Mouse (Mus musculus) hindbrain, embryonic 13.5 days (tissue): ENCODE data around the gene Hadhb. TPM values are rescaled to one million over a fixed set of nuclear protein-coding genes. Genes with fewer than 3 reads are reported as not detected.

Source experiments
- ATAC-seq: fragments of 200-750 bp; cut with Nextera tagmentation; 2 replicates; pipeline ENCODE4 v1.8.0; 2017; ENCODE audit warnings: moderate TSS enrichment; ENCODE audit not compliant: low FRiP score
- H3K27ac ChIP-seq: fragments of 300-500 bp; sonication (generic); 2 replicates; pipeline ENCODE4 v1.5.1; 2015; ENCODE audit warnings: inconsistent platforms, mild to moderate bottlenecking, moderate library complexity
- H3K27me3 ChIP-seq: fragments of 300-500 bp; sonication (generic); 2 replicates; pipeline ENCODE4 v1.6.1; 2015; ENCODE audit warnings: mild to moderate bottlenecking, inconsistent platforms
- H3K36me3 ChIP-seq: fragments of 300-500 bp; sonication (generic); 2 replicates; pipeline ENCODE4 v1.6.1; 2015; ENCODE audit warnings: mild to moderate bottlenecking, inconsistent platforms
- H3K4me1 ChIP-seq: fragments of 300-500 bp; sonication (generic); replicated peaks from 2 replicates; pipeline ENCODE4 v1.6.1; 2015; ENCODE audit warnings: inconsistent platforms
- H3K4me2 ChIP-seq: fragments of 300-500 bp; sonication (generic); 2 replicates; pipeline ENCODE4 v1.6.1; 2015; ENCODE audit warnings: inconsistent platforms, mild to moderate bottlenecking, moderate library complexity
- H3K4me3 ChIP-seq: fragments of 300-500 bp; sonication (generic); 2 replicates; pipeline ENCODE4 v1.5.1; 2015; ENCODE audit warnings: mild to moderate bottlenecking, inconsistent platforms
- H3K9ac ChIP-seq: fragments of 300-500 bp; sonication (generic); 2 replicates; pipeline ENCODE4 v1.6.1; 2015; ENCODE audit warnings: mild to moderate bottlenecking, inconsistent platforms
- H3K9me3 ChIP-seq: fragments of 300-500 bp; sonication (generic); 2 replicates; pipeline ENCODE4 v1.6.1; 2016; ENCODE audit warnings: inconsistent platforms
- WGBS: fragments of 180-500 bp; shearing (Covaris S2); methylation state at CpG from one replicate; pipeline ENCODE4 v1.1.7; 2015; 5-methylcytosine and 5-hydroxymethylcytosine counted together
- polyA plus RNA-seq: library from polyadenylated mRNA; unstranded; fragments of >200 nt; fragmentation: Nextera tagmentation; extraction: Ambion mirVana; gene quantifications from 2 replicates; pipeline ENCODE4 v1.2.1, GENCODE M21; 2015

The Hadhb gene
- polyA plus RNA-seq, 1 experiment from 2014 or later, result 70.7 TPM

GRCm38 (mm10) chr5:30135711-30136231 is 19.3 kb upstream of the Hadhb start:
- no peak overlapping the region for H3K4me3 ChIP-seq
- H3K9me3 ChIP-seq, result no peaks in the 10 kb centered on the region
- no peaks in the 10 kb centered on the region for H3K4me1 ChIP-seq
- no peak overlapping the region for H3K4me2 ChIP-seq
- no peak for ATAC-seq
- WGBS, result 96% methylated on average over 11 of the region's 11 CpGs
- no peaks in the 10 kb centered on the region for H3K27me3 ChIP-seq
- H3K27ac ChIP-seq, result no peak overlapping the region
- H3K9ac ChIP-seq, result no peak overlapping the region
- H3K36me3 ChIP-seq, result peaks cover 86% of the 10 kb centered on the region

GRCm38 (mm10) chr5:30137271-30137670 is 17.8 kb upstream of the Hadhb start:
- H3K4me1 ChIP-seq, result no peaks in the 10 kb centered on the region
- no peaks in the 10 kb centered on the region for H3K9me3 ChIP-seq
- no peak overlapping the region for H3K27ac ChIP-seq
- no peak overlapping the region for H3K4me2 ChIP-seq
- H3K27me3 ChIP-seq, result no peaks in the 10 kb centered on the region
- 93% methylated on average over 9 of the region's 9 CpGs for WGBS
- no peak for ATAC-seq
- H3K9ac ChIP-seq, result no peak overlapping the region
- H3K36me3 ChIP-seq, result peaks cover 88% of the 10 kb centered on the region
- no peak overlapping the region for H3K4me3 ChIP-seq

GRCm38 (mm10) chr5:30138193-30138592 is 16.9 kb upstream of the Hadhb start:
- H3K4me3 ChIP-seq, result no peak overlapping the region
- H3K9ac ChIP-seq, result no peak overlapping the region
- no peaks in the 10 kb centered on the region for H3K4me1 ChIP-seq
- H3K27ac ChIP-seq, result no peak overlapping the region
- H3K4me2 ChIP-seq, result no peak overlapping the region
- no peaks in the 10 kb centered on the region for H3K27me3 ChIP-seq
- no peaks in the 10 kb centered on the region for H3K9me3 ChIP-seq
- WGBS, result 92% methylated on average over 4 of the region's 4 CpGs
- H3K36me3 ChIP-seq, result peaks cover 88% of the 10 kb centered on the region
- no peak for ATAC-seq

- no peak overlapping the region for H3K4me3 ChIP-seq
- peaks cover 52% of the 10 kb centered on the region for H3K36me3 ChIP-seq
- H3K27me3 ChIP-seq, result no peaks in the 10 kb centered on the region
- no peak overlapping the region for H3K27ac ChIP-seq
- 0 out of 2 replicates have a peak, but pooled peaks cover 4% of the 10 kb centered on the region for H3K4me1 ChIP-seq
- no peak overlapping the region for H3K4me2 ChIP-seq
- H3K9me3 ChIP-seq, result no peaks in the 10 kb centered on the region
- ATAC-seq, result no peak
- 81% methylated on average over 6 of the region's 6 CpGs for WGBS
- no peak overlapping the region for H3K9ac ChIP-seq
Measured at GRCm38 (mm10) chr5:30146526-30146925, 8.5 kb upstream of the Hadhb start.

GRCm38 (mm10) chr5:30148133-30148920 is 6.7 kb upstream of the Hadhb start:
- Histone ChIP-seq H3K36me3 (peaks cover 35% of the 10 kb centered on the region), H3K9me3 (no peaks in the 10 kb centered on the region), H3K9ac (no peak overlapping the region), H3K4me1 (peaks cover 9% of the 10 kb centered on the region), H3K4me3 (no peak overlapping the region), H3K27ac (no peak overlapping the region), H3K27me3 (no peaks in the 10 kb centered on the region), H3K4me2 (no peak overlapping the region)
- ATAC-seq, result no peak
- 92% methylated on average over 5 of the region's 5 CpGs for WGBS

GRCm38 (mm10) chr5:30152007-30152406 is 3.0 kb upstream of the Hadhb start:
- H3K4me3 ChIP-seq, result no peak overlapping the region
- peaks cover 3% of the 10 kb centered on the region; the same call in 1 of the 2 replicates for H3K36me3 ChIP-seq
- ATAC-seq, result no peak
- 79% methylated on average over 4 of the region's 4 CpGs for WGBS
- H3K4me1 ChIP-seq, result peaks cover 28% of the 10 kb centered on the region
- H3K4me2 ChIP-seq, result no peak overlapping the region
- no peak overlapping the region for H3K27ac ChIP-seq
- H3K9me3 ChIP-seq, result no peaks in the 10 kb centered on the region
- H3K27me3 ChIP-seq, result no peaks in the 10 kb centered on the region
- no peak overlapping the region for H3K9ac ChIP-seq

- 94% methylated on average over 1 of the region's 1 CpGs for WGBS
- Histone ChIP-seq H3K9me3 (no peaks in the 10 kb centered on the region), H3K27me3 (no peaks in the 10 kb centered on the region), H3K4me1 (peaks cover 29% of the 10 kb centered on the region), H3K9ac (no peak overlapping the region), H3K27ac (no peak overlapping the region), H3K4me3 (no peak overlapping the region), H3K36me3 (0 out of 2 replicates have a peak, but pooled peaks cover 3% of the 10 kb centered on the region), H3K4me2 (no peak overlapping the region)
- ATAC-seq, result no peak
Measured at GRCm38 (mm10) chr5:30152413-30152812, 2.6 kb upstream of the Hadhb start.

GRCm38 (mm10) chr5:30153222-30153621 is 1.8 kb upstream of the Hadhb start:
- H3K27me3 ChIP-seq, result no peaks in the 10 kb centered on the region
- H3K27ac ChIP-seq, result no peak overlapping the region
- H3K4me3 ChIP-seq, result no peak overlapping the region
- H3K36me3 ChIP-seq, result 0 out of 2 replicates have a peak, but pooled peaks cover 3% of the 10 kb centered on the region
- ATAC-seq, result no peak
- 0 out of 2 replicates have a peak overlapping the region, but pooled peaks have one; percentile 13 for H3K4me2 ChIP-seq
- 89% methylated on average over 2 of the region's 2 CpGs for WGBS
- peaks cover 33% of the 10 kb centered on the region for H3K4me1 ChIP-seq
- no peaks in the 10 kb centered on the region for H3K9me3 ChIP-seq
- H3K9ac ChIP-seq, result no peak overlapping the region

- Histone ChIP-seq H3K4me2 (peak overlapping the region; percentile 69), H3K4me1 (peaks cover 33% of the 10 kb centered on the region), H3K9me3 (no peaks in the 10 kb centered on the region), H3K4me3 (peak overlapping the region; percentile 69), H3K27ac (no peak overlapping the region), H3K36me3 (no peaks in the 10 kb centered on the region), H3K9ac (peak overlapping the region; percentile 79), H3K27me3 (no peaks in the 10 kb centered on the region)
- 25% methylated on average over 4 of the region's 4 CpGs for WGBS
- ATAC-seq, result no peak
Measured at GRCm38 (mm10) chr5:30154013-30154412, 1.0 kb upstream of the Hadhb start.

- ATAC-seq, result peak; percentile 70
- H3K4me3 ChIP-seq, result peak overlapping the region; percentile 69
- no peaks in the 10 kb centered on the region for H3K36me3 ChIP-seq
- H3K4me1 ChIP-seq, result peaks cover 30% of the 10 kb centered on the region
- H3K9ac ChIP-seq, result peak overlapping the region; percentile 79
- peak overlapping the region; percentile 69 for H3K4me2 ChIP-seq
- no peaks in the 10 kb centered on the region for H3K27me3 ChIP-seq
- under 1% methylated on average over 31 of the region's 31 CpGs for WGBS
- H3K27ac ChIP-seq, result peak overlapping the region; percentile 88
- no peaks in the 10 kb centered on the region for H3K9me3 ChIP-seq
Measured at GRCm38 (mm10) chr5:30155395-30155792, 346 bp downstream of the Hadhb start.

- Histone ChIP-seq H3K9me3 (no peaks in the 10 kb centered on the region), H3K4me3 (peak overlapping the region; percentile 69), H3K4me1 (peaks cover 30% of the 10 kb centered on the region), H3K4me2 (peak overlapping the region; percentile 69), H3K27me3 (no peaks in the 10 kb centered on the region), H3K27ac (peak overlapping the region; percentile 88), H3K36me3 (no peaks in the 10 kb centered on the region; the same call in 1 of the 2 replicates), H3K9ac (peak overlapping the region; percentile 79)
- 39% methylated on average over 13 of the region's 13 CpGs for WGBS
- ATAC-seq, result no peak
Measured at GRCm38 (mm10) chr5:30155821-30156629, 977 bp downstream of the Hadhb start.

- H3K4me2 ChIP-seq, result no peak overlapping the region
- H3K9ac ChIP-seq, result no peak overlapping the region
- H3K4me1 ChIP-seq, result peaks cover 17% of the 10 kb centered on the region
- no peak overlapping the region for H3K27ac ChIP-seq
- H3K27me3 ChIP-seq, result no peaks in the 10 kb centered on the region
- H3K9me3 ChIP-seq, result no peaks in the 10 kb centered on the region
- no peak overlapping the region for H3K4me3 ChIP-seq
- 94% methylated on average over 6 of the region's 6 CpGs for WGBS
- no peak for ATAC-seq
- H3K36me3 ChIP-seq, result no peaks in the 10 kb centered on the region; the same call in 1 of the 2 replicates
Measured at GRCm38 (mm10) chr5:30159601-30160000, 4.6 kb downstream of the Hadhb start.
